Mouse (Mus musculus) layer of hippocampus, adult 9-10 months (tissue): ENCODE results near the gene C3.

ENCODE experiments used
- DNase-seq: peaks from one replicate; pipeline ENCODE4 v3.0.0; 2022; ENCODE audit warnings: low spot score

C3 gene

GRCm38 (mm10) chr17:57228014-57228413, at the start of gene C3:
Gene C3, minus strand, starts transcription at chr17:57228136.
- no peak for DNase-seq

- no peak for DNase-seq
These were observed 48.7 kb upstream of the C3 start for GRCm38 (mm10) chr17:57276634-57277121.

- DNase-seq = no peak
These were observed 48.0 kb upstream of the C3 start for GRCm38 (mm10) chr17:57275997-57276351.

GRCm38 (mm10) chr17:57275111-57275996, 47.4 kb upstream of the C3 start:
- DNase-seq = no peak

GRCm38 (mm10) chr17:57274686-57275085, 46.8 kb upstream of the C3 start:
- DNase-seq = no peak

GRCm38 (mm10) chr17:57273846-57274245, 45.9 kb upstream of the C3 start:
- no peak for DNase-seq

GRCm38 (mm10) chr17:57271301-57271700, 43.4 kb upstream of the C3 start:
- no peak for DNase-seq

GRCm38 (mm10) chr17:57267556-57268126, 39.7 kb upstream of the C3 start:
- DNase-seq = no peak

- DNase-seq = no peak
These were observed 37.3 kb upstream of the C3 start for GRCm38 (mm10) chr17:57264972-57265945.

GRCm38 (mm10) chr17:57264164-57264563, 36.2 kb upstream of the C3 start:
- DNase-seq = no peak

- no peak for DNase-seq
These were observed 35.1 kb upstream of the C3 start for GRCm38 (mm10) chr17:57262901-57263550.

- no peak for DNase-seq
These were observed 33.9 kb upstream of the C3 start for GRCm38 (mm10) chr17:57261796-57262195.

- no peak for DNase-seq
These were observed 33.4 kb upstream of the C3 start for GRCm38 (mm10) chr17:57261286-57261685.

- no peak for DNase-seq
These were observed 32.4 kb upstream of the C3 start for GRCm38 (mm10) chr17:57260351-57260750.

GRCm38 (mm10) chr17:57259742-57260141, 31.8 kb upstream of the C3 start:
- no peak for DNase-seq

- DNase-seq = no peak
These were observed 30.3 kb upstream of the C3 start for GRCm38 (mm10) chr17:57258191-57258590.

GRCm38 (mm10) chr17:57256921-57257485, 29.1 kb upstream of the C3 start:
- DNase-seq = no peak

GRCm38 (mm10) chr17:57255354-57255753, 27.4 kb upstream of the C3 start:
- DNase-seq = no peak

GRCm38 (mm10) chr17:57253306-57253705, 25.4 kb upstream of the C3 start:
- DNase-seq = no peak

- DNase-seq = no peak
These were observed 23.5 kb upstream of the C3 start for GRCm38 (mm10) chr17:57251431-57251830.

- DNase-seq = no peak
These were observed 22.7 kb upstream of the C3 start for GRCm38 (mm10) chr17:57250461-57251160.
